Mouse (Mus musculus) liver, embryonic 13.5 days (tissue): ENCODE results near the gene Ebf3. TPM values are rescaled to one million over a fixed set of nuclear protein-coding genes. Genes with fewer than 3 reads are reported as not detected.

ENCODE experiments used
- ATAC-seq: fragments of 200-750 bp; cut with Nextera tagmentation; 2 replicates; pipeline ENCODE4 v1.8.0; 2017; ENCODE audit warnings: low read depth, mild to moderate bottlenecking, moderate number of reproducible peaks, moderate library complexity
- DNase-seq: peaks from one replicate; pipeline ENCODE4 v3.0.0; 2022
- H3K27ac ChIP-seq: fragments of 300-500 bp; sonication (generic); 2 replicates; pipeline ENCODE4 v1.5.1; 2015; ENCODE audit warnings: moderate library complexity, mild to moderate bottlenecking, inconsistent platforms
- H3K27me3 ChIP-seq: fragments of 300-500 bp; sonication (generic); 2 replicates; pipeline ENCODE4 v1.6.1; 2015; ENCODE audit warnings: mild to moderate bottlenecking, inconsistent platforms
- H3K36me3 ChIP-seq: fragments of 300-500 bp; sonication (generic); 2 replicates; pipeline ENCODE4 v1.6.1; 2015; ENCODE audit warnings: mild to moderate bottlenecking, inconsistent platforms
- H3K4me1 ChIP-seq: fragments of 300-500 bp; sonication (generic); replicated peaks from 2 replicates; pipeline ENCODE4 v1.6.1; 2015; ENCODE audit warnings: inconsistent platforms
- H3K4me2 ChIP-seq: fragments of 300-500 bp; sonication (generic); 2 replicates; pipeline ENCODE4 v1.6.1; 2015; ENCODE audit warnings: inconsistent platforms, mild to moderate bottlenecking, moderate library complexity
- H3K4me3 ChIP-seq: fragments of 300-500 bp; sonication (generic); replicated peaks from 2 replicates; pipeline ENCODE4 v1.5.1; 2015; ENCODE audit warnings: mild to moderate bottlenecking, inconsistent platforms
- H3K9ac ChIP-seq: fragments of 300-500 bp; sonication (generic); 2 replicates; pipeline ENCODE4 v1.6.1; 2015; ENCODE audit warnings: mild to moderate bottlenecking, inconsistent platforms
- H3K9me3 ChIP-seq: fragments of 300-500 bp; sonication (generic); replicated peaks from 2 replicates; pipeline ENCODE4 v1.6.1; 2016; ENCODE audit warnings: inconsistent platforms
- WGBS: fragments of 180-500 bp; shearing (Covaris S2); methylation state at CpG from one replicate; pipeline ENCODE4 v1.1.7; 2015; ENCODE audit not compliant: insufficient replicate concordance; 5-methylcytosine and 5-hydroxymethylcytosine counted together
- polyA plus RNA-seq: library from polyadenylated mRNA; unstranded; fragments of >200 nt; fragmentation: Nextera tagmentation; extraction: Ambion mirVana; gene quantifications from 2 replicates; pipeline ENCODE4 v1.2.1, GENCODE M21; 2015

Gene Ebf3
- polyA plus RNA-seq, 1 experiment from 2014 or later: 0.02 TPM

DNA sequence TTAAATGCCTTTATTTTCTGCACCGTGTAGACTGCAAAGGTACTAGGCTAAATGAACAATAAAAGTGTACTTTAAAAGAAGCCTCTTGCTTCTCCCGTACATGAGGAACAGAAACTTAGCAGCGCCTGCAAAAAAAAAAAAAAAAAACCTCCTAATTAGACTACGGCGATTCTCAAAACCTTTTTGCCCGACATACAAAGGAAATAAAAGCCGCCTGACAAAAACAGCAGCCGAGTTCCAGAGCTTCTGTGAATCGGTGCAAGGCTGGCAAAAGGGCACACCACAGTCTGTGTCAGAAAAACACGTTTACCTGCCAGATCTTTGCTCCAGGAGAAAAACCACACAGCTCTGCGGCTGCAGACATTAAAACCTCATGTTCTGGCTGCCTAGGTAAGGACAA, 3.4 kb downstream of the Ebf3 start:
- Histone ChIP-seq H3K4me2 (0 out of 2 replicates have a peak overlapping the region, but pooled peaks have one; percentile 11), H3K9me3 (no peaks in the 10 kb centered on the region), H3K4me3 (no peak overlapping the region), H3K4me1 (peaks cover 13% of the 10 kb centered on the region), H3K36me3 (no peaks in the 10 kb centered on the region), H3K27me3 (peaks cover 98% of the 10 kb centered on the region), H3K27ac (no peak overlapping the region), H3K9ac (no peak overlapping the region)
- ATAC-seq: no peak
- 3% methylated on average over 11 of the region's 11 CpGs for WGBS
- DNase-seq: no peak

DNA sequence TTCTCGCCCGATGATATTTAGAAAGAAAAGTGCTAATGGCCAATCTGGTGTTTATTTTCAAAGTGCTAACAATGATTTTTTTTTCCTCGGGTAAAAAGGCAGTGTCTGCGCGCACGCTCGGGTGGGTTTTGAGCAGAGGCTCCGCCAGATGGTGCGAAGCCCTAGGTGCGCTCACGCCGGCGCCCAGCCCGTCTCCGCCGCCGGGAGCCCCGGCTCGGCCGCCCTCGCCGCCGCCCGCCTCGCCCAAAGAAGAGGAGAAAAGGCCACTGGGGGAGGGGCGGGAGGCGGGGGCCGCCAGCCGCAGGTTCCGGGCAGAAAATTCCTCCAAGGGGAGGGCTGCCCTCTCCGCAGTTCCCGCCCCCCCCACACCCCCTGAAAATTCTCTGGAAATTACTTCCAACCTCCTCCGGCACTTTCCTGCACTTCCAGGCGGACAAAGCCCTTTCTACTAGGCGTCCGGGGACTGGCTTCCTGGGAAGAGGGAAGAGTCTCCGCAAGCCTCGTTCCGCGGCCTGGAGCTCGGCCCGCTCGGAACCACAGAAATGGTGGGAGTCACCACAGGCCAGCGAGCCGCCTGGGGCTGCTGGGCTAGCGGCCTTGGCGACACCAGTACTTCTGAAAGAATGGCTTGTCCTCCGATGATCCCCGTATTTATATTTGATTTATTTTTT, 4.0 kb downstream of the Ebf3 start:
- H3K27me3 ChIP-seq: peaks cover 94% of the 10 kb centered on the region
- peak overlapping the region; percentile 36 for H3K4me2 ChIP-seq
- H3K9me3 ChIP-seq: no peaks in the 10 kb centered on the region
- peaks cover 13% of the 10 kb centered on the region for H3K4me1 ChIP-seq
- H3K9ac ChIP-seq: no peak overlapping the region
- H3K36me3 ChIP-seq: no peaks in the 10 kb centered on the region
- H3K4me3 ChIP-seq: peak overlapping the region; percentile 21; the same call in 1 of the 2 replicates
- WGBS: 1% methylated on average over 41 of the region's 49 CpGs
- H3K27ac ChIP-seq: no peak overlapping the region
- ATAC-seq (no peak), DNase-seq (no peak)

DNA sequence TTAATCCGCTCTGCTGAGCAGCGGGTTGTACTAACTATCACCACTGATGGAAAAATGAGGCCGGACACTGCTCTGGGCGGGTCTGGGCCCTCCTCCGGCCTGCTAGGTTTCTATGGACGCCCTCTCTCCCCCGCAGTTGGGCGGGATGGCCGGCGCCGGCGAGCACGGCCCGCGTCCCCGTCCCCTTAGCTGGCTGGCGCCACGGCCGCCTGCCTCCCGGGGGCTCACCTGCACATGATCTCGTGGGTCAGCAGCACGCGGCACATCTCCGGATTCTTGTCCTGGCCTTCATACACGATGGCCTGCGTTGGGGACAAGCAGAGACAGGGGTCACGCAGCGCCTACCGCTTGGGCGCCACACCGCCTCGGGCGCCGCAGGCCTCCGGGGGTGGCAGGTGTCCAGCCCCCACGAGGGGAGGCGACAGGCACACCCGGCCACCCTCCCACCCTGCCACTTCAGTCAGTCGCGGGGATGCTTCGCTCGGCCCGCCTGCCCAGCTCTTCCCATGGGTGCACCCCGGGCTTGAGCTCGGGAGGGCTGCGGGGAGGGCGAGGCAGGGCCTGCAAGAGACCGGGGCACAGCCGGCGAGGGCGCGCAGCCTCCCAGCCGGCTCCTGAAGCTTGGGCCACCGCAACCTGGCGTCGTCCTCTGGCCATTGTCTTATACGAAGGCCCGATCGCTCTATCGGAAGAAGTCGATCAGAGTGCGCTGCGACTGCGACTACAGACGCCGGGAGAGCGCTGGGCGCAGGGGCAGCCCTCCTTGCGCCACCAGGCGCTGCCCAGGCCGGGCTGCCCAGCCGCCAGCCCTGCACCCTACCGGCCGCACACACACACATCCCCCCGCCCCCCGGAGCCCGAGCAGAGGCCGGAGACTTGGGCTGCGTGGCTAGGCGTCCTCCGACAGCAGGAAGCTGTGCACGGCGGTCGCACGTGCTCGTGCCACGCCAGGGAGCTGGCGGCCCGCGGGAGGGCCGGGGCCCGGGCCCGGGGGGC, 4.9 kb downstream of the Ebf3 start:
- peak overlapping the region; percentile 36 for H3K4me2 ChIP-seq
- 0 out of 2 replicates have a peak, but pooled peaks have one; percentile 15 for ATAC-seq
- no peak for DNase-seq
- H3K27ac ChIP-seq: no peak overlapping the region
- no peaks in the 10 kb centered on the region for H3K9me3 ChIP-seq
- peaks cover 13% of the 10 kb centered on the region for H3K4me1 ChIP-seq
- no peaks in the 10 kb centered on the region for H3K36me3 ChIP-seq
- H3K4me3 ChIP-seq: peak overlapping the region; percentile 21; the same call in 1 of the 2 replicates
- H3K9ac ChIP-seq: no peak overlapping the region
- H3K27me3 ChIP-seq: peaks cover 94% of the 10 kb centered on the region
- 3% methylated on average over 93 of the region's 93 CpGs for WGBS

DNA sequence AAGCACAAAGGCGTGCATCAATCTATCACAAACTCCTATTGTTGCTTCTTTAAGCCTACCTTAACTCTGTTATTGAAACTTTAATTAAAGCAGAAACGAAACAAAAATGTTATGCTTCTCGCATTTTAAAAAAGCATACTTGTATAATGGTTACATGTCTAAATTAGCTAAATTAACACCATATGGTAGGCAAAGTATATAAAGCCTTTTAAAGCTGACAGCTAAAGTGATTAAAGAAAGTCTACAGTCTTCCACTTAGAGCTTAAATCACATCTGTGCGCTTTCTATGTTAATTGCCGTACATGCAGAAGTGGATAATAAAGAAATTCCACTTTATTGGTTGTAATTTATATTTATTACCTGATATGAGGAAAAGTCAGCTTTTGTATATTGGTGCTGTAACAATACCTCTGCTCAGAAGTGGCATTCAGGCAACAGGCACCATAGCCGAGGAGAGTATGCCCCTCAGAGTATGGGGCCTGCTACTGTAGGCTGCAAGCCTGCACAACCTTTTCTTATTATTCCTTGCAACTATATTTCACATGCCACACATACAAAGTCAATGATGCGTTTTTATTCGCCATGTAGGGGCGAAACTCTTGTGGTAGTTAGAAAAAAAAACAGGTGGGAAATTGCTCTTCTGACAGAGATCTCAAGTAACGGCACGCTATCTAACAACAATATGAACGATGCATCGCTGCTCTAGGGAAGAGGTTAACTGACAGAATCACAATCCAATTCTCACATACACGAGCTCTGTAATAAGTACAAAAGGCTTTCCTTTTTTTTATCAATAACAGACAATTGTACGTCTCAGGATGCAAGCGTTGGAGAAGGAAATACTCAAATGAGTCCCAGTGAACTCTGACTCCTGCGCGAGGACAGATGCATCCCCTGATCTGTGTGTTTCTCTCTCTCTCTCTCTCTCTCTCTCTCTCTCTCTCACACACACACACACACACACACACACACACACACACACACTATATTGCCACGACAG, 5.9 kb downstream of the Ebf3 start:
- no peak overlapping the region for H3K27ac ChIP-seq
- WGBS: 21% methylated on average over 19 of the region's 19 CpGs
- H3K4me2 ChIP-seq: no peak overlapping the region
- no peaks in the 10 kb centered on the region for H3K9me3 ChIP-seq
- no peaks in the 10 kb centered on the region for H3K36me3 ChIP-seq
- peaks cover 93% of the 10 kb centered on the region for H3K27me3 ChIP-seq
- no peak overlapping the region for H3K9ac ChIP-seq
- no peak for ATAC-seq
- H3K4me1 ChIP-seq: peaks cover 11% of the 10 kb centered on the region
- no peak overlapping the region for H3K4me3 ChIP-seq
- DNase-seq: no peak

DNA sequence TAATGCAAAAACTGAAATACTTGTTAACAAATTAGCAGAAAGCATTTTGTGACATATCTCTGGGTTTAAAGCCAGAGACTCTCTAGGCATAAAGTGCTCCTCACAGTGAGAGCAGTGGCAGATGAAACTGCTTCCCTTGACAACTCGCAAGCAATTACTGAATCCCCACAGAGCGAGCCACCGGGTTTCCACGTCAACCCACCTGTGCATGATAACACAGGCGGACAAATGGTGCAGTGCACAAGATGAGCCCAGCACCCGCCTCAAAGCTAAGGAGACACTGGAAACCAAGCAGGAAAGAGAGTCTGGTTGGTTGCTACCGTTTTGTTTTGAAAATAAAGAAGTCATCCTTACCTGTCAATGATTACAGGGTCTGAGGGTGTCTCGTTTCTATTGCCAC, 7.1 kb downstream of the Ebf3 start:
- Histone ChIP-seq H3K4me2 (no peak overlapping the region), H3K9me3 (no peaks in the 10 kb centered on the region), H3K27ac (no peak overlapping the region), H3K4me3 (no peak overlapping the region), H3K36me3 (no peaks in the 10 kb centered on the region), H3K27me3 (peaks cover 86% of the 10 kb centered on the region), H3K9ac (no peak overlapping the region), H3K4me1 (peaks cover 5% of the 10 kb centered on the region)
- 21% methylated on average over 8 of the region's 8 CpGs for WGBS
- DNase-seq (no peak), ATAC-seq (no peak)

DNA sequence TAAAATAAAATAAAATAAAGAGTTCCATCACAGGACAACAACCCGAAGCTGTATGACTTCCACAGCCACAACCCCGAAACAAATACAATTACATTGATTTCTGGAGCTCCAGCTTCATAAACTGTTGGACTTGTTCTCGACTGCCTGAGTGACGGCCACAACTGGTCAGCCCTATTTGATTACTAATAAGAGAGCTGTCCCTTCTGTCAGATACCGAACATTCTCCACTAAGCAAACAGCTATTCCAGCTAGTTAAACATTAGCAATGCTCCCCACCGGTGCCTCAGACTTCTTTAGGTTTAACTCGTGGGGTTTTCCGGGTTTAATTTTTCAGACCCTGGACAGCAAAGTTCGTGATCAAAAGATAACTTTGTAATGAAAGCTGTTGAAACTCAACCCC, 8.1 kb downstream of the Ebf3 start:
- 38% methylated on average over 9 of the region's 9 CpGs for WGBS
- H3K4me2 ChIP-seq: no peak overlapping the region
- H3K27me3 ChIP-seq: peaks cover 86% of the 10 kb centered on the region
- no peak overlapping the region for H3K4me3 ChIP-seq
- H3K4me1 ChIP-seq: peaks cover 5% of the 10 kb centered on the region
- no peaks in the 10 kb centered on the region for H3K36me3 ChIP-seq
- DNase-seq (no peak), ATAC-seq (no peak)
- no peaks in the 10 kb centered on the region for H3K9me3 ChIP-seq
- no peak overlapping the region for H3K27ac ChIP-seq
- H3K9ac ChIP-seq: no peak overlapping the region

DNA sequence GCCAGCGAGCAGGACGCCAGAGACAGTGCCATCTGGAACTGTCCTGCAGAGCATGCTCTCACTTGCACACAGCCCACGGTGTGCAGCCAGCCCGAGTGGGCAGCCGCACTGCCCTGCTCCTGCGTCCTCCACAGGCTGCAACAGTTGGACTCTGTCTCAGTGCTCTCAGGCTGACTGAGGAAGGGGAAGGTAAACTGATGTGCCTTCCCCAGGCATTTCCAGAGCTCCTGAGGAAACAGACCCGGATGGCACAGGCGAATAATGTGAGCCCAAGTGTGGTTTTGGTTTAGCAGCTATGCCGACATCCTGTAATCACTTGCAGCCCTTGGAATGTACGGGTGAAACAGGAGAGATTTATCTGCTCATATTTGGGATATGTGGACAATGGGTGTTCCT, 10.5 kb downstream of the Ebf3 start:
- Histone ChIP-seq H3K27me3 (peaks cover 83% of the 10 kb centered on the region), H3K27ac (no peak overlapping the region), H3K4me3 (no peak overlapping the region), H3K9ac (no peak overlapping the region), H3K4me1 (no peaks in the 10 kb centered on the region; the same call in 1 of the 2 replicates), H3K9me3 (no peaks in the 10 kb centered on the region), H3K4me2 (no peak overlapping the region), H3K36me3 (no peaks in the 10 kb centered on the region)
- ATAC-seq (no peak), DNase-seq (no peak)
- WGBS: 45% methylated on average over 10 of the region's 10 CpGs

DNA sequence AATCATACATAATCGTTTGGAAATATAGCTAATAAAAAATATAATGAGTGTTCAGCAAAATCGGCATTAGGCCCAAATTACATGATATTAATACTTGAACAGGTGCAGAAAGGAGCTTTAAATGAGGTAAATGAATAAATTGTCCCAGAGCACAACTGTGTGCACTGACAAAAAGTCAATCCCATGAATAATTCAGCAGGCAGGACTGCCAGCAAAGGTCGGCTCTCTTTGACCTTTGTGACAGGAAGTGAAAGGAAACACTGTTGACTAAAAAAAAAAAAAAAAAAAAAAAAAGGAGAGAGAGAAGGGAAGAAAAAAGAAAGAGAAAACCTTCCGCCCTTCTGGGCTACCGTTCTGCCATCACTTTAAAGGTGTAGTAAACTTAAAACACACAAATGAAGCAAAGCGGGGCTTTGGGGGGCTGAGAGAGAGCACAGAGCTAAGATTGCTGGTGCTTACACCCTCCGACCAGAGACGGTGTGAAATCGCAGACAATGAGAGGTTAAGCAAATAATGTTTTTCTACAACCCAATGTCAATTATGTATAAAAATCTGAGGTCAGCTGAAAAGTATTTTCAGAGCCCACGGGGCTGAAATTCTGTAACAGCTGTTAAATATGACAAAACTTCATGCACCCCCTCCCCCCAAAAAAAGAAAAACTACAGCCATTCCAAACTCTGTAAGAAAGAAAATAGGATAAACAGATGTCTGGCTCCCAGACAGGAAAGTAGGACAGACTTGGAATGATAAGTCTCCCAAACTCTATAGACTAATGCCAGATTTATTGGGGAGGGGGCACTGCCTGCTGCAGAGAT, 11.1 kb downstream of the Ebf3 start:
- 49% methylated on average over 10 of the region's 10 CpGs for WGBS
- no peak overlapping the region for H3K9ac ChIP-seq

DNA sequence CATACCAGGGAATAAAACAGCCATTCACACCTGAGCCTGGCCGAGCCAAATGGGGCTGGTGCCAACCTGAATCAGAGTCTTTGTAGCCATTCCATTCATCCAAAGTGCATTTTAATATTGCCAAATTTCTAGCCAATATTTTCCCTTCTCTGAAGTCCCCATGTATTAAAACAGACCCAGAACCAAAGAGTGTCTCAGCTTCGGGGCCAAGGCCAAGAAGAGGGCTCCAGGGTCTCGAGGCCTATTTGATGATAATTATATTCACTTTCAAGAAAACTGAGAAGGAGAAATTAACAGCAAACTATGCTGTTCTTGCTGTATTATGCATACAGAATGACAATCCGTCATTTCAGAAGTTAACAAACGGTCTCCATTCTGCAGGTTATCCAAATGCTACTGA, 12.1 kb downstream of the Ebf3 start:
- ATAC-seq: no peak
- Histone ChIP-seq H3K27ac (no peak overlapping the region), H3K27me3 (peaks cover 76% of the 10 kb centered on the region), H3K4me1 (no peaks in the 10 kb centered on the region; the same call in 1 of the 2 replicates), H3K4me2 (no peak overlapping the region), H3K9me3 (no peaks in the 10 kb centered on the region), H3K4me3 (no peak overlapping the region), H3K36me3 (no peaks in the 10 kb centered on the region), H3K9ac (no peak overlapping the region)
- no peak for DNase-seq
- WGBS: 63% methylated on average over 5 of the region's 5 CpGs

More for the DNA sequence above, 11.1 kb downstream of the Ebf3 start:
- no peaks in the 10 kb centered on the region for H3K9me3 ChIP-seq
- no peak overlapping the region for H3K4me3 ChIP-seq
- no peak overlapping the region for H3K27ac ChIP-seq
- DNase-seq (no peak), ATAC-seq (no peak)
- H3K4me2 ChIP-seq: no peak overlapping the region
- no peaks in the 10 kb centered on the region for H3K36me3 ChIP-seq
- H3K4me1 ChIP-seq: no peaks in the 10 kb centered on the region; the same call in 1 of the 2 replicates
- H3K27me3 ChIP-seq: peaks cover 79% of the 10 kb centered on the region

DNA sequence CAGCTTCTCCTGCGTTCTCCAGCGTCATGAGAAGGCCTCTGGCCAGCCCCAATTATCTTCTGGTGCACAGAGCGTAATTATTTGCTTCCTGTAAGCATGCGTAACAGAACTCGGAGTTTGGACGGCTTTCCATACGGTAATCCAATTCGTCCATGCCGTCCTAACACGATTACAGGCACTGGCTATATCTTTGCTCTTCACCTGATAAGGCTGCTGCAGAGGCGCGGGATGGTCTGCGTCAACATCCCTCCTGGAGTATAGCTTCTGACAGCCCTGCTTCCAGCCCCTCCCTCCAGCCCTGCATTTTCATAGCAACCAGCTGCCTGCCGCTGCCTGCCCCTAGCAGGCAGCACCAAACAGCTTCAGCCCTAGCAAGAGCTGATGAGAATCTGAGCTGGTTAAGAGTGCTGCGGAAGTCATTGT, 12.9 kb downstream of the Ebf3 start:
- Histone ChIP-seq H3K9ac (no peak overlapping the region), H3K4me1 (no peaks in the 10 kb centered on the region; the same call in 1 of the 2 replicates), H3K4me3 (no peak overlapping the region), H3K27me3 (peaks cover 76% of the 10 kb centered on the region), H3K36me3 (no peaks in the 10 kb centered on the region), H3K27ac (no peak overlapping the region), H3K9me3 (no peaks in the 10 kb centered on the region), H3K4me2 (no peak overlapping the region)
- no peak for ATAC-seq
- WGBS: 29% methylated on average over 15 of the region's 15 CpGs
- no peak for DNase-seq
